Mouse (Mus musculus) adrenal gland, postnatal 14 days (tissue): ENCODE results near the gene Dtwd1. TPM values are rescaled to one million over a fixed set of nuclear protein-coding genes. Genes with fewer than 3 reads are reported as not detected.
"Not testable (repeated sequence)": the region's sequence is repeated elsewhere in the genome, so short reads cannot be mapped to it uniquely, and the experiment has no call there.

Experiments
- DNase-seq: peaks from one replicate; pipeline ENCODE4 v3.0.0; 2021; ENCODE audit warnings: mixed read lengths
- long read RNA-seq, 2 experiments: library from polyadenylated mRNA; stranded (forward); transcript quantifications; one replicate each; pipeline ENCODE4 v2.0.0; 2021
- total RNA-seq: library from RNA; stranded (reverse); gene quantifications from 2 replicates; pipeline ENCODE4 v1.2.3, GENCODE M21; 2021

Gene Dtwd1
- 10.4 and 12.5 TPM in 2 replicates for total RNA-seq
- long read RNA-seq, experiment 1, transcript Dtwd1-202 (5 exons, 1,342 nt): major isoform, 15 of 44 reads
- long read RNA-seq, experiment 1, partial matches to known transcripts: 15 of 44 reads
- long read RNA-seq, experiment 1, other reads (novel, unspliced or antisense): 11 of 44 reads
- long read RNA-seq, experiment 2, partial matches to known transcripts: 13 of 18 reads
- long read RNA-seq, experiment 2, other reads (novel, unspliced or antisense): 3 of 18 reads

GRCm38 (mm10) chr2:126151855-126152571 is at the start of gene Dtwd1, which contains the start of gene Fam227b:
TSS of gene Dtwd1 (plus strand) at chr2:126152141.
TSS of gene Fam227b (minus strand) at chr2:126152004.
- DNase-seq: peak; percentile 99

GRCm38 (mm10) chr2:126147723-126148122 is 4.2 kb upstream of the Dtwd1 start:
- no peak for DNase-seq

DNA sequence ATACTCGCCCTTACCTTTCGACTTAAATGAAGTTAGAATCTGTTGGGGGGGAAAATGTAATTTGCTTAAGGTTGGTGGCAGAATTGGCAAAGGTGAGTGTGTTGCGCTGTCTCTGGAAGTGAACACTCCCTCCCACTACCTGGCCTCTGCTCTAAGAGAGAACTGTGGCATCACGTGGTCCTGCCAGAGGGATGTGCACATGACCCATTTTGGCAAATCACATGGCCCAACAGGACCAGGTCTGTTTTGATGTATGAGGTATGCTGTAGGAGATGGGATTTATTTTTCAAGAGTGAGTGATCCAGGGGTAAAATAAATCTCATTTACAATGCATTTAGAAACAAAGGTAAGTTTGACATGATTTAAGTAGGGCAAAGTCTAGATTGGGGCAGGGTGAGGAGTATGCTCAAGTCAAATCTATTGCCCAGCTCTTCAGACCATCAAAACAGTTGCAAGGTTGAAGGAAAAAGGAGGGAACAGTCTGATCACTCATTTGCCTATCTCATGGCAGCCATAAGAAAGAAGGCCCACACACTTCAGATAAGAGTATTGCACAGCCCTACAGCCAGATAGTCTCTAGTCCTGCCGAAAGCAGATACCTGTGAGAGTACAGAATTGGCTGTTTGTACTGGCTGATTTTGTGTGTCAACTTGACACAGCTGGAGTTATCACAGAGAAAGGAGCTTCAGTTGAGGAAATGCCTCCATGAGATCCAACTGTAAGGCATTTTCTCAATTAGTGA is 13.5 kb downstream of the Dtwd1 start:
- no peak for DNase-seq

GRCm38 (mm10) chr2:126166335-126166734 is 14.4 kb downstream of the Dtwd1 start:
- no peak for DNase-seq

GRCm38 (mm10) chr2:126166848-126167617 is 15.1 kb downstream of the Dtwd1 start:
- no peak for DNase-seq

GRCm38 (mm10) chr2:126171427-126171826 is 19.5 kb downstream of the Dtwd1 start:
- no peak for DNase-seq

- no peak for DNase-seq
Measured at GRCm38 (mm10) chr2:126191306-126191705, 39.4 kb downstream of the Dtwd1 start.

DNA sequence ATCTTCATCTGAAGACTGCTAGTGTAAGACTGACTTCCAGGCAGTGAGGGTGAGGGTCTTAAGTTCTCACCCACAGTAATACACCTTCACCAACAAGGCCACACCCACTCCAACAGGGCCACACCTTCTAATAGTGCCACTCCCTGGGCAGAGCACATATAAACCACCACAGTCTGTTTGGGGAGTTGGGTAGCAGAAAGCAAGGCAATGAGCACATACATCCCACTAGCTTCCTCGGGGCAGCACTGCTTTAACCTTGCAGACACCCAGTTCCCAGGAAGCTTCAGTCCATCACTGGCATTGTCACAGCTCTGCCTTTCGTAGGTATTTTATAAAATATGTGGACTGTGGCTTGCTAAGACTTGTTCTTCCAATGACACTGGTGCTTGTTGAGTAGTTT is 40.2 kb downstream of the Dtwd1 start:
- DNase-seq: no peak

- DNase-seq: no peak
Measured at GRCm38 (mm10) chr2:126195631-126196356, 43.9 kb downstream of the Dtwd1 start.

DNA sequence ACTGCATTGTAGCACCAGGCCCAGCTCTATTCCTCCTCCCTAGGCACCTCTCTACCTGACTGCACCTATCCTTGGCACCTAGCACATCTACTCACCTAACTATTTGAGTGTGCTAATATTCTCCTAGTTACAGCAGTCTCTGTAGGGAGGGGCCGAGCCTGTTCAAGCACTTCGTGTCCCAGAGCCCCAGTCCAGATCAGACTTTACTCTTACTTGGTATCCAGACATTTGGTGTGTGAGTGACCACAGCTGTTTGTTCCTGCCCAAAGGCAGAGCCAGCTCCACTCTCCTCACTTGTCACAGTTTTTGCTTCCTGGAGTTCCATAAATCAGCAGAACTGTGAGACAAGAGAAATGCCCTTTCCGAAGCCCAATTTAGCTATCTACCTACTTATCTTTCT is 47.0 kb downstream of the Dtwd1 start:
- no peak for DNase-seq

DNA sequence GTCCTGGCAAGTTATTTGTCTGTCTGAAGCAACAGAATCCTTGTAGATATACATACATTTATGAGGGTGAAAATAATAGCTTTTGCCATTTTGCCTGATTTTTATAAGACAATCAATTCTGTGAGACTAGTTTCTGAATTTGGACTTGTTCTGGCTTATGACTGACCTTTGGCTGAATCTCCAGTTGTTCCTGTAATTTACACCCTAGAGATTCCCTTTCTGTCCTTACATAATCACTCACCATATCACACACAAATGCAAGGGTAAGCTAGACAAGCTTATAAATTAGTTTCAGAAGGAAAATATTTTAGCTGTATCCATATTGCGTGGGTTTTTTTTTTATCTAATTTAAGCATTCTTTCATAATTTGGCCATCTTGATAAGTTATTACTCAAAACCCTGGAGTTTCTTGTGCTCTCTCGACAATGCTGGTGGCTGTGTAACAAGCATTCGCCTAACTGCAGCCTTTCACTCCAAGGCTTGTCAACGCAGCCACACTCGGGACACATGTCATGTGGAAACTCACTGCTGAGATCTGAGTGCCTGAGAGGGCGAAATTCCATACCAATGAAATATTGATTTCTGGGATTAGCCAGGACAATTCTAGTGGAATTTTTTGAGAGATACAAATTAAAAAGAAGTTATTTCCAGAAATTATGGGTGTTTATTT is 59.2 kb downstream of the Dtwd1 start:
- no peak for DNase-seq

DNA sequence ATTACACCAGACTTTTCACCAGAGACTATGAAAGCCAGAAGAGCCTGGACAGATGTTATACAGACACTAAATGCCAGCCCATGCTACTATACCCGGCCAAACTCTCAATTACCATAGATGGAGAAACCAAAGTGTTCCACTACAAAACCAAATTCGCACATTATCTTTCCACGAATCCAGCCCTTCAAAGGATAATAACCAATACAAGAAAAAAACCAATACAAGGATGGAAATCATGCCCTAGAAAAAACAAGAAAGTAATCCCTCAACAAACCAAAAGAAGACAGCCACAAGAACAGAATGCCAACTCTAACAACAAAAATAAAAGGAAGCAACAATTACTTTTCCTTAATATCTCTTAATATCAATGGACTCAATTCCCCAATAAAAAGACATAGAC is 62.9 kb downstream of the Dtwd1 start, which contains the start of gene Gm17555:
Gene Gm17555 (plus strand): TSS at position 301 of the 400 bp plus-strand sequence.
- not testable (repeated sequence) for DNase-seq

Other genes with a start within 250 kb of the Dtwd1 start
- gene Fgf7, start 117.5 kb upstream of the Dtwd1 start, total RNA-seq: 0.19 and 0.78 TPM in 2 replicates
- gene Fam227b, start 137 bp upstream of the Dtwd1 start, total RNA-seq: not detected in 2 replicates
- not detected in 2 replicates for gene Gm17555, start 63.0 kb downstream of the Dtwd1 start, total RNA-seq